Mouse (Mus musculus) embryonic stem cell, embryonic (primary cell): Measurements from ENCODE around the gene Syna.

Source experiments
- CTCF ChIA-PET, 4 experiments: fragments of 300-600 bp in 2 of 4; fragments of 350-600 bp in 2 of 4; sonication (Branson Sonifier 250); formaldehyde crosslinking; loops; one replicate each; lab custom pipeline; 2022; ENCODE audit warnings: inconsistent platforms in 2 of 4; lab: Charles Lee
- POLR2A ChIA-PET, 4 experiments: fragments of 300-600 bp in 2 of 4; fragments of 350-600 bp in 2 of 4; sonication (Branson Sonifier 250); formaldehyde crosslinking; loops; one replicate each; lab custom pipeline; 2022; ENCODE audit warnings: antibody characterized with exemption in 4 of 4, inconsistent platforms in 1 of 4; lab: Charles Lee

The Syna gene

GRCm38 (mm10) chr5:134523728-134524127 lies 36.2 kb downstream of the Syna start:
- CTCF ChIA-PET, result interaction anchor here in 3 of 4 experiments (0.7 to 2.7 kb wide), 6 partner anchors 21 to 318 kb away, joined by 3 to 15 read pairs (median 3); no protein-coding TSS in a partner anchor
- POLR2A ChIA-PET, result no interaction called here

- ChIA-PET POLR2A (interaction anchor here in 3 of 4 experiments (0.5 to 1.9 kb wide), 13 partner anchors 9 to 1757 kb away, joined by 3 to 10 read pairs (median 3); partner anchors contain the start of genes Clip2 (in 2 of the 3) and Tbl2 (in 1 of the 3)), CTCF (interaction anchor here (0.5 to 2.7 kb wide), 17 partner anchors 9 to 147 kb away, joined by 3 to 15 read pairs (median 4); partner anchors contain the start of gene Clip2 (in 1 of the 4))
Measured at GRCm38 (mm10) chr5:134522524-134522923, 37.4 kb downstream of the Syna start.

GRCm38 (mm10) chr5:134521806-134522205 lies 38.2 kb downstream of the Syna start:
- CTCF ChIA-PET, result interaction anchor here (0.5 to 2.7 kb wide), 17 partner anchors 8 to 635 kb away, joined by 3 to 15 read pairs (median 4); partner anchors contain the start of gene Clip2 (in 1 of the 4)
- POLR2A ChIA-PET, result interaction anchor here in 3 of 4 experiments (0.6 to 1.9 kb wide), 12 partner anchors 8 to 1757 kb away, joined by 3 to 10 read pairs (median 3); partner anchors contain the start of genes Clip2 (in 2 of the 3) and Tbl2 (in 1 of the 3)

GRCm38 (mm10) chr5:134521131-134521530 lies 38.8 kb downstream of the Syna start:
- ChIA-PET POLR2A (interaction anchor here in 3 of 4 experiments (0.7 to 1.9 kb wide), 7 partner anchors 13 to 111 kb away, joined by 3 to 10 read pairs (median 4); partner anchors contain the start of gene Clip2 (in 2 of the 3)), CTCF (interaction anchor here in 1 of 4 experiments (1.3 to 2.7 kb wide), 5 partner anchors 13 to 51 kb away, joined by 3 to 15 read pairs (median 4); no protein-coding TSS in a partner anchor)

- CTCF ChIA-PET, result interaction anchor here in 1 of 4 experiments (0.6 kb wide), 1 partner anchor 446 kb away, joined by 7 read pairs; no protein-coding TSS in a partner anchor
- POLR2A ChIA-PET, result no interaction called here
Measured at GRCm38 (mm10) chr5:134520120-134520519, 39.9 kb downstream of the Syna start.

- CTCF ChIA-PET, result interaction anchor here in 1 of 4 experiments (1.0 kb wide), 1 partner anchor 19 kb away, joined by 3 read pairs; no protein-coding TSS in a partner anchor
- POLR2A ChIA-PET, result interaction anchor here in 1 of 4 experiments (1.0 kb wide), 1 partner anchor 120 kb away, joined by 3 read pairs; the partner anchor contains the start of gene Eif4h
Measured at GRCm38 (mm10) chr5:134519471-134519870, 40.5 kb downstream of the Syna start.

- CTCF ChIA-PET, result interaction anchor here in 1 of 4 experiments (0.5 kb wide), 1 partner anchor 68 kb away, joined by 5 read pairs; no protein-coding TSS in a partner anchor
Measured at GRCm38 (mm10) chr5:134512086-134512485, 47.9 kb downstream of the Syna start.

GRCm38 (mm10) chr5:134510266-134510665 lies 49.7 kb downstream of the Syna start:
- CTCF ChIA-PET, result interaction anchor here (0.6 to 3.1 kb wide), 9 partner anchors 8 to 141 kb away, joined by 3 to 9 read pairs (median 4); no protein-coding TSS in a partner anchor
- POLR2A ChIA-PET, result no interaction called here

More at GRCm38 (mm10) chr5:134512086-134512485, 47.9 kb downstream of the Syna start:
- POLR2A ChIA-PET, result no interaction called here

- CTCF ChIA-PET, result interaction anchor here in 3 of 4 experiments (0.6 to 3.1 kb wide), 8 partner anchors 8 to 143 kb away, joined by 3 to 9 read pairs (median 4); no protein-coding TSS in a partner anchor
- POLR2A ChIA-PET, result interaction anchor here in 1 of 4 experiments (1.2 to 1.4 kb wide), 2 partner anchors 13 to 52 kb away, joined by 3 to 4 read pairs; partner anchors contain the start of gene Syna
Measured at GRCm38 (mm10) chr5:134508965-134509364, 51.0 kb downstream of the Syna start.
